Comparison of ENCODE assay signal across 9 mouse cellular contexts in the genomic region with DNA sequence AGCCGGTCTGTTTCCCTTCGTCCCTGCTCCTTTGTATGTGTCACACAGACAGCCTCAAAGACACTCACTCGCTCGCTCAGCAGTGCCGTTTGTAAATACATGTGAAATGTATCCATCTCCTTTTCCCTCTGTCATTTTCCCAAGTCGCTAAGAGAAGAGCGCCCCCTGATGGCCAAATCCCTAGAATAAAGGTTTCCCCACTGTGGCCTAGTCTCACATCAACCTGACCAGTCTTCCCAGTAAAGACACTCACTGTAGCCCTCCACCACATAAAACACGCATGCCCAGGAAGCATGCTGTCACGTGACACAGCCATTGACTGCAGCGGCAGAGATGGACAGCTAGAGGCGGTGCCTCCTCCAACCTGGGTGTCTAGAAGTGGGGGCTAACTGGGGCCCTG. TPM values are rescaled to one million over a fixed set of nuclear protein-coding genes. Genes with fewer than 3 reads are reported as not detected.
A peak's percentile ranks its signal among the peaks of the same experiment; 100 is the strongest.
DNase-seq lines count a peak whose midpoint lies in the region; ATAC-seq lines count a peak whose summit lies in the region.
"Had no signal": no experiment of that assay in that cellular context is flagged by ENCODE, and none has a peak within 500 bp of the region (broad histone marks: within the 10 kb centered on the region; RNA-seq: fewer than 3 reads in every experiment).

No protein-coding gene starts in this region.

- H3K4me2 ChIP-seq in hindbrain, embryonic 16.5 days (ENCODE audit: low read length): no peak overlapping the region
- H3K4me2 ChIP-seq: embryonic facial prominence, embryonic 12.5 days had no signal

- H3K4me3 ChIP-seq in hindbrain, embryonic 10.5 days: no peak overlapping the region
- H3K4me3 ChIP-seq in hindbrain, embryonic 16.5 days (ENCODE audit: low read length): no peak overlapping the region
- H3K4me3 ChIP-seq: embryonic facial prominence, embryonic 12.5 days had no signal

- ATAC-seq in hindbrain, embryonic 16.5 days: no peak

- peaks cover 27% of the 10 kb centered on the region for H3K4me1 ChIP-seq in hindbrain, embryonic 10.5 days (replicated peaks)
- H3K4me1 ChIP-seq in hindbrain, embryonic 16.5 days (ENCODE audit: control insufficient read depth, insufficient read depth, low read depth, low read length): no peaks in the 10 kb centered on the region
- H3K4me1 ChIP-seq: embryonic facial prominence, embryonic 12.5 days had no signal

- DNase-seq in hindbrain, embryonic 10.5 days (ENCODE audit: low spot score): peak; percentile 62
- peak; percentile 17 for DNase-seq in CD4-positive helper T cell, adult 2 months (ENCODE audit: low read depth, low spot score)
- peak; percentile 73 for DNase-seq in adrenal gland, postnatal 10 days
- peak; percentile 67 for DNase-seq in gastrocnemius, postnatal 10 days
- peak; percentile 60 for DNase-seq in lung, postnatal 10 days
- peak; percentile 36 for DNase-seq in thymus, postnatal 0 days (ENCODE audit: low spot score)
- no peak for DNase-seq in spleen, postnatal 36 days (ENCODE audit: low spot score in 2 of 2)

- 0 out of 2 replicates have a peak overlapping the region, but pooled peaks have one; percentile 40 for H3K27ac ChIP-seq in hindbrain, embryonic 10.5 days
- H3K27ac ChIP-seq in hindbrain, embryonic 16.5 days (ENCODE audit: low read depth, low read length): no peak overlapping the region
- H3K27ac ChIP-seq: embryonic facial prominence, embryonic 12.5 days had no signal

- WGBS in hindbrain, embryonic 10.5 days: 43% methylated on average over 11 of the region's 11 CpGs
- WGBS in hindbrain, embryonic 16.5 days: 37% methylated on average over 11 of the region's 11 CpGs

- H3K27me3 ChIP-seq in hindbrain, embryonic 10.5 days (ENCODE audit: insufficient read depth, poor library complexity, severe bottlenecking): 0 out of 2 replicates have a peak, but pooled peaks cover 3% of the 10 kb centered on the region
- no peaks in the 10 kb centered on the region for H3K27me3 ChIP-seq in hindbrain, embryonic 16.5 days (replicated peaks; ENCODE audit: control insufficient read depth, insufficient read depth, low read length)
- H3K27me3 ChIP-seq: embryonic facial prominence, embryonic 12.5 days had no signal

- no peaks in the 10 kb centered on the region for H3K36me3 ChIP-seq in hindbrain, embryonic 10.5 days
- no peaks in the 10 kb centered on the region for H3K36me3 ChIP-seq in hindbrain, embryonic 16.5 days (ENCODE audit: control insufficient read depth, insufficient read depth, low read length)
- H3K36me3 ChIP-seq: embryonic facial prominence, embryonic 12.5 days had no signal

- no peak overlapping the region for H3K9ac ChIP-seq in hindbrain, embryonic 16.5 days (ENCODE audit: low read depth, low read length)
- H3K9ac ChIP-seq: embryonic facial prominence, embryonic 12.5 days had no signal

- H3K9me3 ChIP-seq in hindbrain, embryonic 10.5 days: no peaks in the 10 kb centered on the region
- H3K9me3 ChIP-seq in hindbrain, embryonic 16.5 days (ENCODE audit: control insufficient read depth, low read length): no peaks in the 10 kb centered on the region
- H3K9me3 ChIP-seq: embryonic facial prominence, embryonic 12.5 days had no signal

RNA-seq across cellular contexts. Expression of gene Afap1, which starts 8.9 kb away (rescaled TPM):
- polyA plus RNA-seq in hindbrain, embryonic 10.5 days (2016; fragmentation: Nextera tagmentation; extraction: Ambion mirVana): 38.6 and 56.5 TPM in 2 replicates
- polyA plus RNA-seq in hindbrain, embryonic 16.5 days (2015; fragmentation: Nextera tagmentation; extraction: Ambion mirVana): 54.8 and 69.4 TPM in 2 replicates
- 10 to 100 TPM; 24.2 to 30.6 TPM for total RNA-seq in adrenal gland, postnatal 10 days (2021)
- total RNA-seq in gastrocnemius, postnatal 10 days (2021): 10 to 100 TPM; 18.6 to 25.9 TPM
- polyA plus RNA-seq in thymus, postnatal 0 days (2015; fragmentation: Nextera tagmentation; extraction: Ambion mirVana): 6.1 and 6.6 TPM in 2 replicates

Comparison
In these comparisons a context has a peak if more than half of its experiments do, and no peak if none do; other contexts are left out.
1. DNase-seq: peak in hindbrain, embryonic 10.5 days (single experiment), CD4-positive helper T cell, adult 2 months (single experiment), adrenal gland, postnatal 10 days (single experiment), gastrocnemius, postnatal 10 days (single experiment), lung, postnatal 10 days (single experiment) and thymus, postnatal 0 days (single experiment); none in spleen, postnatal 36 days (0 of 2).